Mouse (Mus musculus) ES-E14 (cell line): ENCODE measurements around the gene Ankrd37.

Experiments
- CHD2 ChIP-seq: IDR thresholded peaks from 2 replicates; pipeline ENCODE4 v1.6.1; 2014; ENCODE audit warnings: mild to moderate bottlenecking, low read depth, low read length, inconsistent platforms
- HCFC1 ChIP-seq: IDR thresholded peaks from 2 replicates; pipeline ENCODE4 v1.6.1; 2012; ENCODE audit warnings: low read length, inconsistent platforms, borderline replicate concordance; ENCODE audit not compliant: insufficient read depth
- MAFK ChIP-seq: IDR thresholded peaks from 2 replicates; pipeline ENCODE4 v1.6.1; 2014; ENCODE audit warnings: mild to moderate bottlenecking, low read depth, low read length, inconsistent platforms; ENCODE audit not compliant: insufficient read depth
- ZNF384 ChIP-seq: IDR thresholded peaks from 2 replicates; pipeline ENCODE4 v1.6.1; 2012; ENCODE audit warnings: low read depth, low read length, inconsistent platforms

DNA sequence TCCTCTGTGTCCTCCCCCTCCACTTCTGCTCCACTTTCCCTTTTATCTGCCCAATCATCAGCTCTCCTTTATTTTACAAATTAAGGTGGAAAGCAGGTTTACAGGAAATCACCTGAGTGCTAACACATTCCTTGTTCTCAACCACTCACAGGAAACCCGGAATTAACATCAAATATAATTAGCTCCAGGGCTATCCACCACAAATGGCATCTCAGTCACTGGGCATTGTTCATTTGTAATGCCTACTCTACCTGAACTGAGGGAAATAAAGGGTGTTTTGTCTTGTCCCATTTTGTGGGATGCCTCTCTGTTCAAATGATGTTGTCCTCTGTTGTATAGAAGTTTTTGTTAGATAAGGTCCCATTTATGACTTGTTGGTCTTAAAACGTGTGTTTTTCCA is 54.9 kb downstream of the Ankrd37 start:
- TF ChIP-seq ZNF384: no peak
- TF ChIP-seq CHD2: no peak
- no peak for TF ChIP-seq HCFC1
- no peak for TF ChIP-seq MAFK
